Mouse (Mus musculus): Measurements from ENCODE around the gene Sv2b.

The Sv2b gene

GRCm38 (mm10) chr7:75107441-75107840 lies 201.6 kb downstream of the Sv2b start:
- no peak for DNase-seq (ENCODE audit: low read depth in 1 of 2, low spot score in 2 of 2)

- DNase-seq (ENCODE audit: low read depth in 1 of 2, low spot score in 2 of 2) = no peak
These were observed 205.2 kb downstream of the Sv2b start for GRCm38 (mm10) chr7:75103900-75104299.

GRCm38 (mm10) chr7:75102536-75103332 lies 206.3 kb downstream of the Sv2b start:
- DNase-seq (ENCODE audit: low read depth in 1 of 2, low spot score in 2 of 2) = no peak

GRCm38 (mm10) chr7:75085473-75085872 lies 223.6 kb downstream of the Sv2b start:
- no peak for DNase-seq (ENCODE audit: low read depth in 1 of 2, low spot score in 2 of 2)

- DNase-seq (ENCODE audit: low read depth in 1 of 2, low spot score in 2 of 2) = no peak
These were observed 228.9 kb downstream of the Sv2b start for GRCm38 (mm10) chr7:75080163-75080562.

- DNase-seq (ENCODE audit: low read depth in 1 of 2, low spot score in 2 of 2) = no peak
These were observed 231.4 kb downstream of the Sv2b start for GRCm38 (mm10) chr7:75077560-75078208.

Measured in monocyte, adult 2 months (primary cell).